Mouse (Mus musculus): ENCODE data around the gene Otop3. TPM values are rescaled to one million over a fixed set of nuclear protein-coding genes. Genes with fewer than 3 reads are reported as not detected.
A peak's percentile ranks its signal among the peaks of the same experiment; 100 is the strongest.
"Not testable (repeated sequence)": the region's sequence is repeated elsewhere in the genome, so short reads cannot be mapped to it uniquely, and the experiment has no call there.

The Otop3 gene
- polyA plus RNA-seq, 1 experiment: not detected

DNA sequence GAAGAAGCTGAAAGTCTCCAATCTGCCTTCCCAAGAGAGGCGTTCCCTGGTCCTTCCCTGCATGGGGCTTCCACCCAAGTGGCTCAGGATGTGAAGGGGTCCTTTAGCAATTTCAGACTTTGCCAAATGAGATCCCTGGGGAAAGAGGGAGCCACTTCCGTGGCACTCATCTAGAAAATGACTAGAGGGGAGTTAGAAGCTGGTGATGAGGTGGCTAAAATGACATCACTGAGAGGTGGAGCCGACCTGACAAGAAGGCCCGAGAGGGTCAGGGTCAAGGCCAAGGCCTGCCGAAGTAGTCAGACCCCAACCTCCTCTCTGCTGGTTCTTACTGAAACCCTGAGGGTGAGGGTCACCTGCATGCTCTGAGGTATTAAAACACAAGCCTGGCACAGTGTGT lies 48.4 kb downstream of the Otop3 start:
- Histone ChIP-seq H3K4me3 (ENCODE audit: insufficient read depth, low read depth, low read length) (peak overlapping the region; percentile 75), H3K27ac (replicated peaks; ENCODE audit: low read depth, low read length) (no peak overlapping the region; the same call in 1 of the 2 replicates), H3K4me1 (ENCODE audit: control insufficient read depth, insufficient read depth, insufficient read length, low read length) (peaks cover 13% of the 10 kb centered on the region; the same call in 1 of the 2 replicates)

DNA sequence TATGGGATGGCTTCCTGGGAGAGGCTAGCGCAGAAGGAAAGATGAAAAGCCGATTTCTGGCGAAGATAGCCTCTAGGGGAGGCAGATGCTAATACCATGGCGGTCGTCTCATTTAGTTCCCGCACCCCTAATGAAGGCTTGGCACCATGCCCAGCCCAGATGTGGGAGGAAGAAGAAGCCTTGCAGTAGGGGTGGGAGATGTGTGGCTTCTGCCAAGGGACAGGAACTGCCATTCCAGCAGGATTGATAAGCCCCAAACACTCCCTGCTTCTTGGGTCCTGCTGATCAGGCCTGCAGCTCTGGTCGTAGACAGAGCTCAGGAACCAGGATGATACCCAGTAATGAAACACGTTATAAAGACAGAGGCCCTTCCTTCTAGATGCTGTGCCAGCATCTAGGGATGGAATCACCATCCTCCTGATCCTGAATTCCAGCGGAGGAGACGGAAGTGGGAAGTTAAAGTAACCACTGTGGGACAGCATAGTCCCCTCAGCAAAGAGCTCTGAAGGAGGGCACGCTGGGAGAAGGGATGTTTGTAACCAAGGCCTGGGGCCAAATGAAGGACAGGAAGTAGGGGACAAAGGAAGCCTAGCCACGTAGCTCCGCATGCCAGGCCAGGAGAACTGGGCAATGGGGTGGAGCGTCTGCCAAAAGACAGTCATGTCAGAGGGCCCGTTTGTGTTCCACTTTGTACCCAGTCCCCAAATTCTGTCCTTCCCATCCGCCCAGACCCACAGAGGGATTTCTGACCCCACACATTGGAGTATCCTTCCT lies 49.4 kb downstream of the Otop3 start:
- H3K4me3 ChIP-seq (ENCODE audit: insufficient read depth, low read depth, low read length): no peak overlapping the region

DNA sequence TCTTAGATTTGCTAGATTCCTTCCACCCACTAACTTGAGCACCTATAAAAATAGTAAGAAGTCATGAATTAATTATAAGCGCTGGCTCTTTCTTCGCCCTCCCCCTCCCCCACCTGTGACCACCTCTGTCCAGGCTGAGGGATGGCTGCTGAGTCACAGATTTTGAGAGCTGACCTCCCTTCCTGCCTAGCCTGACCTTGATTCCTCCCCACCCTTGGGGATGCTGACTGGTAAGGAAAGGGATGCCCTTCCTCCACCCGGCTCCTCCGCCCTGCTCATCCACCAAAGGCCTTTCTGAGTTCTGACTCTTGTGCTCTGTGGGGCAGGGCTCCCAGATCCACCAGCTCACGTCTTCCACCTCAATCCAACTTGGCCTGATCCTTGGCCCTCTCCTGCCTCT lies 50.1 kb downstream of the Otop3 start:
- no peak overlapping the region for H3K27ac ChIP-seq (replicated peaks; ENCODE audit: low read depth, low read length)
- peaks cover 13% of the 10 kb centered on the region; the same call in 1 of the 2 replicates for H3K4me1 ChIP-seq (ENCODE audit: control insufficient read depth, insufficient read depth, insufficient read length, low read length)
- no peak overlapping the region for H3K4me3 ChIP-seq (ENCODE audit: insufficient read depth, low read depth, low read length)

More for the DNA sequence above, 49.4 kb downstream of the Otop3 start:
- H3K27ac ChIP-seq (replicated peaks; ENCODE audit: low read depth, low read length): no peak overlapping the region; the same call in 1 of the 2 replicates
- H3K4me1 ChIP-seq (ENCODE audit: control insufficient read depth, insufficient read depth, insufficient read length, low read length): peaks cover 13% of the 10 kb centered on the region; the same call in 1 of the 2 replicates

- peaks cover 13% of the 10 kb centered on the region; the same call in 1 of the 2 replicates for H3K4me1 ChIP-seq (ENCODE audit: control insufficient read depth, insufficient read depth, insufficient read length, low read length)
- not testable (repeated sequence) for H3K27ac ChIP-seq (replicated peaks; ENCODE audit: low read depth, low read length); H3K4me3 ChIP-seq (ENCODE audit: insufficient read depth, low read depth, low read length)
Measured at GRCm38 (mm10) chr11:115386859-115387258, 52.3 kb downstream of the Otop3 start.

DNA sequence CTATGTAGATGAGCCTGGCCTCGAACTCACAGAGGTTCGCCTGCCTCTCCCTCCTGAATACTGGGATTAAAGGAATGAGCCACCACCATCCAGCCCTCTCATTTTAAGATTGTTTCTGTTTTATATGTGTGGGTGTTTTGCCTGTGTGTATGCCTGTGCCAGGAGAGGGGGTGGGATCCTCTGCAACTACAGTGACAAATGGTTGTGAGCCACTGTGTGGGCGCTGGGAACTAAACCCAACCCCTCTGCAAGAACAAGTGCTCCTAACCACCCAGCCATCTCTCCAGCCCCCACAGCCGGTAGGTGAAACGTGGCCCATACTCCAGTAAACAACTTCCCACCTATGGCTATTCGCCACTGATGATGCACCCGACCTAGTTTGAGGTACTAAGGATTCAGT lies 56.8 kb downstream of the Otop3 start:
- Histone ChIP-seq H3K27ac (replicated peaks; ENCODE audit: low read depth, low read length) (no peak overlapping the region), H3K4me1 (ENCODE audit: control insufficient read depth, insufficient read depth, insufficient read length, low read length) (no peaks in the 10 kb centered on the region), H3K4me3 (ENCODE audit: insufficient read depth, low read depth, low read length) (no peak overlapping the region)

- Histone ChIP-seq H3K27ac (replicated peaks; ENCODE audit: low read depth, low read length) (no peak overlapping the region), H3K4me3 (ENCODE audit: insufficient read depth, low read depth, low read length) (no peak overlapping the region), H3K4me1 (ENCODE audit: control insufficient read depth, insufficient read depth, insufficient read length, low read length) (peaks cover 2% of the 10 kb centered on the region; the same call in 1 of the 2 replicates)
Measured at GRCm38 (mm10) chr11:115393721-115394325, 59.3 kb downstream of the Otop3 start.

Other genes with a start within 250 kb of the Otop3 start
- gene Rab37, start 243.3 kb upstream of the Otop3 start, polyA plus RNA-seq (2012; ENCODE audit: insufficient read depth, insufficient read length, missing spikeins): 0.79 and 1.2 TPM in 2 replicates
- gene Cd300lf, start 200.7 kb upstream of the Otop3 start, polyA plus RNA-seq (2012; ENCODE audit: insufficient read depth, insufficient read length, missing spikeins): 0.28 TPM in 1 of 2 replicates, not detected in the other
- 5.3 and 5.9 TPM in 2 replicates for gene Slc9a3r1, start 171.4 kb upstream of the Otop3 start, polyA plus RNA-seq (2012; ENCODE audit: insufficient read depth, insufficient read length, missing spikeins)
- gene Tmem104, start 147.2 kb upstream of the Otop3 start, polyA plus RNA-seq (2012; ENCODE audit: insufficient read depth, insufficient read length, missing spikeins): 8.5 and 8.8 TPM in 2 replicates
- 20.9 and 29.3 TPM in 2 replicates for gene Nat9, start 146.9 kb upstream of the Otop3 start, polyA plus RNA-seq (2012; ENCODE audit: insufficient read depth, insufficient read length, missing spikeins)
- not detected in 2 replicates for gene Grin2c, start 67.5 kb upstream of the Otop3 start, polyA plus RNA-seq (2012; ENCODE audit: insufficient read depth, insufficient read length, missing spikeins)
- gene Fdxr, start 57.7 kb upstream of the Otop3 start, polyA plus RNA-seq (2012; ENCODE audit: insufficient read depth, insufficient read length, missing spikeins): 10.9 and 12.7 TPM in 2 replicates
- 0.40 and 0.67 TPM in 2 replicates for gene Fads6, start 37.1 kb upstream of the Otop3 start, polyA plus RNA-seq (2012; ENCODE audit: insufficient read depth, insufficient read length, missing spikeins)
- not detected in 2 replicates for gene Otop2, start 27.6 kb upstream of the Otop3 start, polyA plus RNA-seq (2012; ENCODE audit: insufficient read depth, insufficient read length, missing spikeins)
- not detected in 2 replicates for gene Ush1g, start 12.7 kb upstream of the Otop3 start, polyA plus RNA-seq (2012; ENCODE audit: insufficient read depth, insufficient read length, missing spikeins)
- 0.83 and 2.7 TPM in 2 replicates for gene Hid1, start 33.0 kb downstream of the Otop3 start, polyA plus RNA-seq (2012; ENCODE audit: insufficient read depth, insufficient read length, missing spikeins)
- gene Cdr2l, start 47.2 kb downstream of the Otop3 start, polyA plus RNA-seq (2012; ENCODE audit: insufficient read depth, insufficient read length, missing spikeins): 1.9 and 2.1 TPM in 2 replicates
- gene Mrpl58, start 69.0 kb downstream of the Otop3 start, polyA plus RNA-seq (2012; ENCODE audit: insufficient read depth, insufficient read length, missing spikeins): 129 and 138 TPM in 2 replicates
- 2,910 and 3,016 TPM in 2 replicates for gene Atp5h, start 85.2 kb downstream of the Otop3 start, polyA plus RNA-seq (2012; ENCODE audit: insufficient read depth, insufficient read length, missing spikeins)
- gene Kctd2, start 85.4 kb downstream of the Otop3 start, polyA plus RNA-seq (2012; ENCODE audit: insufficient read depth, insufficient read length, missing spikeins): 35.3 and 41.1 TPM in 2 replicates
- 0.87 and 2.3 TPM in 2 replicates for gene Trim80, start 105.8 kb downstream of the Otop3 start, polyA plus RNA-seq (2012; ENCODE audit: insufficient read depth, insufficient read length, missing spikeins)
- gene Slc16a5, start 127.7 kb downstream of the Otop3 start, polyA plus RNA-seq (2012; ENCODE audit: insufficient read depth, insufficient read length, missing spikeins): not detected in 2 replicates
- 4.1 TPM in 2 replicates for gene Armc7, start 140.9 kb downstream of the Otop3 start, polyA plus RNA-seq (2012; ENCODE audit: insufficient read depth, insufficient read length, missing spikeins)
- gene Nt5c, start 157.1 kb downstream of the Otop3 start, polyA plus RNA-seq (2012; ENCODE audit: insufficient read depth, insufficient read length, missing spikeins): 19.1 and 20.9 TPM in 2 replicates
- 21.2 and 21.5 TPM in 2 replicates for gene Jpt1, start 179.7 kb downstream of the Otop3 start, polyA plus RNA-seq (2012; ENCODE audit: insufficient read depth, insufficient read length, missing spikeins)
- gene Sumo2, start 201.5 kb downstream of the Otop3 start, polyA plus RNA-seq (2012; ENCODE audit: insufficient read depth, insufficient read length, missing spikeins): 310 and 336 TPM in 2 replicates
- gene Nup85, start 229.7 kb downstream of the Otop3 start, polyA plus RNA-seq (2012; ENCODE audit: insufficient read depth, insufficient read length, missing spikeins): 12.4 and 15.7 TPM in 2 replicates

Measured in brown adipose tissue, adult 24 weeks (tissue).